Mouse (Mus musculus): ENCODE results near the gene Rtl1. TPM values are rescaled to one million over a fixed set of nuclear protein-coding genes. Genes with fewer than 3 reads are reported as not detected.
A peak's percentile ranks its signal among the peaks of the same experiment; 100 is the strongest.

The Rtl1 gene
- polyA plus RNA-seq, 1 experiment from 2014 or later = 1.2 TPM

GRCm38 (mm10) chr12:109596726-109597125 is 3.4 kb downstream of the Rtl1 start:
- H3K9ac ChIP-seq (ENCODE audit: low read length) = no peak overlapping the region
- no peaks in the 10 kb centered on the region for H3K9me3 ChIP-seq (ENCODE audit: control insufficient read depth, low read length)
- ATAC-seq (replicated peaks; ENCODE audit: low FRiP score) (no peak), DNase-seq (ENCODE audit: low spot score) (no peak)
- H3K27ac ChIP-seq (ENCODE audit: low read depth, low read length) = no peak overlapping the region
- no peak overlapping the region for H3K4me2 ChIP-seq (ENCODE audit: low read depth, low read length, severe bottlenecking)
- 0 out of 2 replicates have a peak, but pooled peaks cover 2% of the 10 kb centered on the region for H3K4me1 ChIP-seq (replicated peaks; ENCODE audit: control insufficient read depth, insufficient read depth, low read length)
- WGBS = 86% methylated on average over 3 of the region's 3 CpGs
- H3K36me3 ChIP-seq (ENCODE audit: control insufficient read depth, insufficient read depth, low read length) = peaks cover 10% of the 10 kb centered on the region; the same call in 1 of the 2 replicates
- H3K27me3 ChIP-seq (ENCODE audit: control insufficient read depth, insufficient read depth, low read length) = no peaks in the 10 kb centered on the region
- no peak overlapping the region for H3K4me3 ChIP-seq (ENCODE audit: low read depth, low read length)

GRCm38 (mm10) chr12:109596232-109596631 is 3.9 kb downstream of the Rtl1 start:
- WGBS = 61% methylated on average over 8 of the region's 8 CpGs
- no peak overlapping the region for H3K9ac ChIP-seq (ENCODE audit: low read length)
- no peak overlapping the region for H3K4me3 ChIP-seq (ENCODE audit: low read depth, low read length)
- no peak for ATAC-seq (replicated peaks; ENCODE audit: low FRiP score)
- no peak overlapping the region for H3K27ac ChIP-seq (ENCODE audit: low read depth, low read length)
- 0 out of 2 replicates have a peak, but pooled peaks cover 2% of the 10 kb centered on the region for H3K4me1 ChIP-seq (replicated peaks; ENCODE audit: control insufficient read depth, insufficient read depth, low read length)
- peaks cover 10% of the 10 kb centered on the region; the same call in 1 of the 2 replicates for H3K36me3 ChIP-seq (ENCODE audit: control insufficient read depth, insufficient read depth, low read length)
- no peak overlapping the region for H3K4me2 ChIP-seq (ENCODE audit: low read depth, low read length, severe bottlenecking)
- no peak for DNase-seq (ENCODE audit: low spot score)
- H3K27me3 ChIP-seq (ENCODE audit: control insufficient read depth, insufficient read depth, low read length) = no peaks in the 10 kb centered on the region
- no peaks in the 10 kb centered on the region for H3K9me3 ChIP-seq (ENCODE audit: control insufficient read depth, low read length)

GRCm38 (mm10) chr12:109595753-109596152 is 4.4 kb downstream of the Rtl1 start:
- no peak overlapping the region for H3K27ac ChIP-seq (ENCODE audit: low read depth, low read length)
- H3K9ac ChIP-seq (ENCODE audit: low read length) = no peak overlapping the region
- no peaks in the 10 kb centered on the region for H3K27me3 ChIP-seq (ENCODE audit: control insufficient read depth, insufficient read depth, low read length)
- DNase-seq (ENCODE audit: low spot score) (no peak), ATAC-seq (replicated peaks; ENCODE audit: low FRiP score) (no peak)
- no peaks in the 10 kb centered on the region for H3K9me3 ChIP-seq (ENCODE audit: control insufficient read depth, low read length)
- WGBS = 88% methylated on average over 6 of the region's 6 CpGs
- peaks cover 10% of the 10 kb centered on the region; the same call in 1 of the 2 replicates for H3K36me3 ChIP-seq (ENCODE audit: control insufficient read depth, insufficient read depth, low read length)
- H3K4me1 ChIP-seq (replicated peaks; ENCODE audit: control insufficient read depth, insufficient read depth, low read length) = 0 out of 2 replicates have a peak, but pooled peaks cover 2% of the 10 kb centered on the region
- H3K4me3 ChIP-seq (ENCODE audit: low read depth, low read length) = no peak overlapping the region
- no peak overlapping the region for H3K4me2 ChIP-seq (ENCODE audit: low read depth, low read length, severe bottlenecking)

- Histone ChIP-seq H3K4me3 (ENCODE audit: low read depth, low read length) (no peak overlapping the region), H3K36me3 (ENCODE audit: control insufficient read depth, insufficient read depth, low read length) (peaks cover 10% of the 10 kb centered on the region; the same call in 1 of the 2 replicates), H3K9ac (ENCODE audit: low read length) (no peak overlapping the region), H3K9me3 (ENCODE audit: control insufficient read depth, low read length) (no peaks in the 10 kb centered on the region), H3K27me3 (ENCODE audit: control insufficient read depth, insufficient read depth, low read length) (no peaks in the 10 kb centered on the region), H3K4me2 (ENCODE audit: low read depth, low read length, severe bottlenecking) (no peak overlapping the region), H3K4me1 (replicated peaks; ENCODE audit: control insufficient read depth, insufficient read depth, low read length) (0 out of 2 replicates have a peak, but pooled peaks cover 2% of the 10 kb centered on the region), H3K27ac (ENCODE audit: low read depth, low read length) (no peak overlapping the region)
- 90% methylated on average over 7 of the region's 7 CpGs for WGBS
- ATAC-seq (replicated peaks; ENCODE audit: low FRiP score) = no peak
- no peak for DNase-seq (ENCODE audit: low spot score)
Observed at GRCm38 (mm10) chr12:109594961-109595360, 5.2 kb downstream of the Rtl1 start.

- Histone ChIP-seq H3K4me1 (replicated peaks; ENCODE audit: control insufficient read depth, insufficient read depth, low read length) (no peaks in the 10 kb centered on the region), H3K27ac (ENCODE audit: low read depth, low read length) (no peak overlapping the region), H3K9me3 (ENCODE audit: control insufficient read depth, low read length) (no peaks in the 10 kb centered on the region), H3K36me3 (ENCODE audit: control insufficient read depth, insufficient read depth, low read length) (0 out of 2 replicates have a peak, but pooled peaks cover 3% of the 10 kb centered on the region), H3K27me3 (ENCODE audit: control insufficient read depth, insufficient read depth, low read length) (no peaks in the 10 kb centered on the region), H3K4me2 (ENCODE audit: low read depth, low read length, severe bottlenecking) (no peak overlapping the region), H3K4me3 (ENCODE audit: low read depth, low read length) (no peak overlapping the region), H3K9ac (ENCODE audit: low read length) (no peak overlapping the region)
- 85% methylated on average over 5 of the region's 5 CpGs for WGBS
- ATAC-seq (replicated peaks; ENCODE audit: low FRiP score) = no peak
- DNase-seq (ENCODE audit: low spot score) = no peak
Observed at GRCm38 (mm10) chr12:109582185-109582584, 17.9 kb downstream of the Rtl1 start.

GRCm38 (mm10) chr12:109572259-109572658 is 27.9 kb downstream of the Rtl1 start:
- Histone ChIP-seq H3K36me3 (ENCODE audit: control insufficient read depth, insufficient read depth, low read length) (peaks cover 2% of the 10 kb centered on the region), H3K4me2 (ENCODE audit: low read depth, low read length, severe bottlenecking) (no peak overlapping the region), H3K4me1 (replicated peaks; ENCODE audit: control insufficient read depth, insufficient read depth, low read length) (no peaks in the 10 kb centered on the region), H3K27me3 (ENCODE audit: control insufficient read depth, insufficient read depth, low read length) (no peaks in the 10 kb centered on the region), H3K4me3 (ENCODE audit: low read depth, low read length) (no peak overlapping the region), H3K27ac (ENCODE audit: low read depth, low read length) (no peak overlapping the region), H3K9ac (ENCODE audit: low read length) (no peak overlapping the region), H3K9me3 (ENCODE audit: control insufficient read depth, low read length) (no peaks in the 10 kb centered on the region)
- WGBS = 91% methylated on average over 4 of the region's 4 CpGs
- no peak for ATAC-seq (replicated peaks; ENCODE audit: low FRiP score)
- DNase-seq (ENCODE audit: low spot score) = no peak

- Histone ChIP-seq H3K36me3 (ENCODE audit: control insufficient read depth, insufficient read depth, low read length) (no peaks in the 10 kb centered on the region; the same call in 1 of the 2 replicates), H3K9me3 (ENCODE audit: control insufficient read depth, low read length) (no peaks in the 10 kb centered on the region), H3K4me1 (replicated peaks; ENCODE audit: control insufficient read depth, insufficient read depth, low read length) (peaks cover 47% of the 10 kb centered on the region), H3K27me3 (ENCODE audit: control insufficient read depth, insufficient read depth, low read length) (no peaks in the 10 kb centered on the region), H3K4me3 (ENCODE audit: low read depth, low read length) (no peak overlapping the region), H3K4me2 (ENCODE audit: low read depth, low read length, severe bottlenecking) (no peak overlapping the region), H3K27ac (ENCODE audit: low read depth, low read length) (peak overlapping the region; percentile 74), H3K9ac (ENCODE audit: low read length) (no peak overlapping the region; the same call in 1 of the 2 replicates)
- ATAC-seq (replicated peaks; ENCODE audit: low FRiP score) (peak; percentile 43), DNase-seq (ENCODE audit: low spot score) (no peak)
- WGBS = 21% methylated on average over 10 of the region's 10 CpGs
Observed at GRCm38 (mm10) chr12:109560111-109560695, 39.9 kb downstream of the Rtl1 start.

GRCm38 (mm10) chr12:109558891-109559487 is 41.1 kb downstream of the Rtl1 start:
- Histone ChIP-seq H3K4me1 (replicated peaks; ENCODE audit: control insufficient read depth, insufficient read depth, low read length) (peaks cover 59% of the 10 kb centered on the region), H3K9me3 (ENCODE audit: control insufficient read depth, low read length) (no peaks in the 10 kb centered on the region), H3K27me3 (ENCODE audit: control insufficient read depth, insufficient read depth, low read length) (no peaks in the 10 kb centered on the region), H3K9ac (ENCODE audit: low read length) (no peak overlapping the region), H3K4me3 (ENCODE audit: low read depth, low read length) (no peak overlapping the region), H3K36me3 (ENCODE audit: control insufficient read depth, insufficient read depth, low read length) (no peaks in the 10 kb centered on the region; the same call in 1 of the 2 replicates), H3K4me2 (ENCODE audit: low read depth, low read length, severe bottlenecking) (no peak overlapping the region), H3K27ac (ENCODE audit: low read depth, low read length) (peak overlapping the region; percentile 74)
- ATAC-seq (replicated peaks; ENCODE audit: low FRiP score) (peak; percentile 46), DNase-seq (ENCODE audit: low spot score) (no peak)
- WGBS = 43% methylated on average over 7 of the region's 7 CpGs

Measured in forebrain, embryonic 11.5 days (tissue).